Mouse (Mus musculus): ENCODE measurements around the gene Brwd1. TPM values are rescaled to one million over a fixed set of nuclear protein-coding genes. Genes with fewer than 3 reads are reported as not detected.
"Not testable (repeated sequence)": the region's sequence is repeated elsewhere in the genome, so short reads cannot be mapped to it uniquely, and the experiment has no call there.

The Brwd1 gene
- polyA plus RNA-seq, 1 experiment, result 14.0 TPM

- Histone ChIP-seq H3K27ac (ENCODE audit: insufficient read depth, low read depth, low read length) (no peak overlapping the region), H3K36me3 (ENCODE audit: control insufficient read depth, insufficient read depth, low read length) (no peaks in the 10 kb centered on the region), H3K4me1 (ENCODE audit: control insufficient read depth, insufficient read depth, insufficient read length, low read length) (no peaks in the 10 kb centered on the region), H3K27me3 (ENCODE audit: control insufficient read depth, insufficient read depth, low read length) (no peaks in the 10 kb centered on the region), H3K4me3 (ENCODE audit: low read depth, low read length) (no peak overlapping the region)
- TF ChIP-seq POLR2A (IDR thresholded peaks at IDR 0.05; ENCODE audit: low read depth, low read length), result no peak
- WGBS, result 48% methylated on average over 4 of the region's 4 CpGs
Observed at GRCm38 (mm10) chr16:96114729-96115128, 32.4 kb upstream of the Brwd1 start.

GRCm38 (mm10) chr16:96112769-96113168 lies 30.4 kb upstream of the Brwd1 start:
- 49% methylated on average over 2 of the region's 2 CpGs for WGBS
- no peaks in the 10 kb centered on the region for H3K4me1 ChIP-seq (ENCODE audit: control insufficient read depth, insufficient read depth, insufficient read length, low read length)
- TF ChIP-seq POLR2A (IDR thresholded peaks at IDR 0.05; ENCODE audit: low read depth, low read length) (no peak), CTCF (IDR thresholded peaks at IDR 0.05; ENCODE audit: extremely low read depth, insufficient read length, insufficient replicate concordance, low read depth, low read length) (no peak)
- no peak overlapping the region for H3K27ac ChIP-seq (ENCODE audit: insufficient read depth, low read depth, low read length)
- no peak overlapping the region for H3K4me3 ChIP-seq (ENCODE audit: low read depth, low read length)
- no peaks in the 10 kb centered on the region for H3K27me3 ChIP-seq (ENCODE audit: control insufficient read depth, insufficient read depth, low read length)
- no peaks in the 10 kb centered on the region for H3K36me3 ChIP-seq (ENCODE audit: control insufficient read depth, insufficient read depth, low read length)

GRCm38 (mm10) chr16:96110655-96111345 lies 28.5 kb upstream of the Brwd1 start:
- no peak overlapping the region for H3K4me3 ChIP-seq (ENCODE audit: low read depth, low read length)
- H3K27me3 ChIP-seq (ENCODE audit: control insufficient read depth, insufficient read depth, low read length), result no peaks in the 10 kb centered on the region
- TF ChIP-seq POLR2A (IDR thresholded peaks at IDR 0.05; ENCODE audit: low read depth, low read length), result no peak
- TF ChIP-seq CTCF (IDR thresholded peaks at IDR 0.05; ENCODE audit: extremely low read depth, insufficient read length, insufficient replicate concordance, low read depth, low read length), result no peak
- WGBS, result 64% methylated on average over 5 of the region's 5 CpGs
- H3K27ac ChIP-seq (ENCODE audit: insufficient read depth, low read depth, low read length), result peak overlapping the region; percentile 10; the same call in 1 of the 2 replicates
- H3K36me3 ChIP-seq (ENCODE audit: control insufficient read depth, insufficient read depth, low read length), result no peaks in the 10 kb centered on the region
- no peaks in the 10 kb centered on the region for H3K4me1 ChIP-seq (ENCODE audit: control insufficient read depth, insufficient read depth, insufficient read length, low read length)

GRCm38 (mm10) chr16:96109673-96110072 lies 27.3 kb upstream of the Brwd1 start:
- H3K27me3 ChIP-seq (ENCODE audit: control insufficient read depth, insufficient read depth, low read length), result no peaks in the 10 kb centered on the region
- no peak overlapping the region for H3K27ac ChIP-seq (ENCODE audit: insufficient read depth, low read depth, low read length)
- no peak overlapping the region for H3K4me3 ChIP-seq (ENCODE audit: low read depth, low read length)
- no peaks in the 10 kb centered on the region for H3K36me3 ChIP-seq (ENCODE audit: control insufficient read depth, insufficient read depth, low read length)
- WGBS, result 42% methylated on average over 4 of the region's 4 CpGs
- no peaks in the 10 kb centered on the region for H3K4me1 ChIP-seq (ENCODE audit: control insufficient read depth, insufficient read depth, insufficient read length, low read length)
- TF ChIP-seq POLR2A (IDR thresholded peaks at IDR 0.05; ENCODE audit: low read depth, low read length) (no peak), CTCF (IDR thresholded peaks at IDR 0.05; ENCODE audit: extremely low read depth, insufficient read length, insufficient replicate concordance, low read depth, low read length) (no peak)

- WGBS, result 37% methylated on average over 2 of the region's 2 CpGs
- no peaks in the 10 kb centered on the region for H3K27me3 ChIP-seq (ENCODE audit: control insufficient read depth, insufficient read depth, low read length)
- H3K27ac ChIP-seq (ENCODE audit: insufficient read depth, low read depth, low read length), result no peak overlapping the region
- H3K4me1 ChIP-seq (ENCODE audit: control insufficient read depth, insufficient read depth, insufficient read length, low read length), result no peaks in the 10 kb centered on the region
- no peaks in the 10 kb centered on the region for H3K36me3 ChIP-seq (ENCODE audit: control insufficient read depth, insufficient read depth, low read length)
- TF ChIP-seq CTCF (IDR thresholded peaks at IDR 0.05; ENCODE audit: extremely low read depth, insufficient read length, insufficient replicate concordance, low read depth, low read length) (no peak), POLR2A (IDR thresholded peaks at IDR 0.05; ENCODE audit: low read depth, low read length) (no peak)
- H3K4me3 ChIP-seq (ENCODE audit: low read depth, low read length), result no peak overlapping the region
Observed at GRCm38 (mm10) chr16:96103036-96103435, 20.7 kb upstream of the Brwd1 start.

GRCm38 (mm10) chr16:96097811-96098210 lies 15.5 kb upstream of the Brwd1 start:
- not testable (repeated sequence) for H3K36me3 ChIP-seq (ENCODE audit: control insufficient read depth, insufficient read depth, low read length); H3K27me3 ChIP-seq (ENCODE audit: control insufficient read depth, insufficient read depth, low read length); H3K4me1 ChIP-seq (ENCODE audit: control insufficient read depth, insufficient read depth, insufficient read length, low read length); H3K27ac ChIP-seq (ENCODE audit: insufficient read depth, low read depth, low read length); H3K4me3 ChIP-seq (ENCODE audit: low read depth, low read length)

GRCm38 (mm10) chr16:96095966-96096365 lies 13.6 kb upstream of the Brwd1 start:
- H3K36me3 ChIP-seq (ENCODE audit: control insufficient read depth, insufficient read depth, low read length), result no peaks in the 10 kb centered on the region
- no peak overlapping the region for H3K4me3 ChIP-seq (ENCODE audit: low read depth, low read length)
- no peaks in the 10 kb centered on the region for H3K27me3 ChIP-seq (ENCODE audit: control insufficient read depth, insufficient read depth, low read length)
- H3K4me1 ChIP-seq (ENCODE audit: control insufficient read depth, insufficient read depth, insufficient read length, low read length), result no peaks in the 10 kb centered on the region
- 77% methylated on average over 5 of the region's 5 CpGs for WGBS
- no peak overlapping the region for H3K27ac ChIP-seq (ENCODE audit: insufficient read depth, low read depth, low read length)
- TF ChIP-seq POLR2A (IDR thresholded peaks at IDR 0.05; ENCODE audit: low read depth, low read length) (no peak), CTCF (IDR thresholded peaks at IDR 0.05; ENCODE audit: extremely low read depth, insufficient read length, insufficient replicate concordance, low read depth, low read length) (no peak)

Measured in small intestine, adult 2 months (tissue).